Comparison of ENCODE assay signal across 8 mouse cellular contexts in genomic region chrX:134276275-134277160, GRCm38 (mm10). TPM values are rescaled to one million over a fixed set of nuclear protein-coding genes. Genes with fewer than 3 reads are reported as not detected.
A peak's percentile ranks its signal among the peaks of the same experiment; 100 is the strongest.
DNase-seq lines count a peak whose midpoint lies in the region; ATAC-seq and TF ChIP-seq lines count a peak whose summit lies in the region.

Gene Trmt2b (minus strand): TSS chrX:134276984.

- TF ChIP-seq EP300 in heart, postnatal 0 days (IDR thresholded peaks at IDR 0.05; ENCODE audit: low read depth), result no peak

- H3K9me3 ChIP-seq in forebrain, embryonic 11.5 days (ENCODE audit: control insufficient read depth, low read length), result no peaks in the 10 kb centered on the region
- no peaks in the 10 kb centered on the region for H3K9me3 ChIP-seq in heart, postnatal 0 days (replicated peaks; ENCODE audit: control insufficient read depth, low read length)
- no peaks in the 10 kb centered on the region for H3K9me3 ChIP-seq in lung, embryonic 14.5 days (ENCODE audit: low read depth, low read length)
- no peaks in the 10 kb centered on the region for H3K9me3 ChIP-seq in neural tube, embryonic 15.5 days (replicated peaks)

- no peak for TF ChIP-seq CTCF in heart, postnatal 0 days (IDR thresholded peaks at IDR 0.05; ENCODE audit: low read depth)
- no peak for TF ChIP-seq CTCF in lung, embryonic 14.5 days (IDR thresholded peaks at IDR 0.05; ENCODE audit: low read depth)

- H3K4me2 ChIP-seq in forebrain, embryonic 11.5 days (ENCODE audit: low read depth, low read length, severe bottlenecking), result peak within 1 kb of the TSS; percentile 40
- peak within 1 kb of the TSS; percentile 60 for H3K4me2 ChIP-seq in heart, postnatal 0 days (ENCODE audit: low read depth, low read length)
- H3K4me2 ChIP-seq in lung, embryonic 14.5 days, result peak within 1 kb of the TSS; percentile 57
- H3K4me2 ChIP-seq in neural tube, embryonic 15.5 days, result peak within 1 kb of the TSS; percentile 59

- H3K4me1 ChIP-seq in forebrain, embryonic 11.5 days (replicated peaks; ENCODE audit: control insufficient read depth, insufficient read depth, low read length), result no peaks in the 10 kb centered on the region
- no peaks in the 10 kb centered on the region for H3K4me1 ChIP-seq in heart, postnatal 0 days (ENCODE audit: control insufficient read depth, insufficient read depth)
- no peaks in the 10 kb centered on the region for H3K4me1 ChIP-seq in lung, embryonic 14.5 days (ENCODE audit: insufficient read depth)
- H3K4me1 ChIP-seq in neural tube, embryonic 15.5 days, result no peaks in the 10 kb centered on the region

- DNase-seq in ES-CJ7 (ENCODE audit: low read depth, low spot score), result peak; percentile 70
- DNase-seq in c-Kit-positive CD71-positive TER-119-negative erythroid progenitor cells, embryonic 14.5 days (ENCODE audit: low read depth), result peak; percentile 35
- DNase-seq in forebrain, embryonic 11.5 days (ENCODE audit: low spot score), result peak; percentile 72
- DNase-seq in heart, postnatal 0 days (ENCODE audit: low spot score), result peak; percentile 61
- peak; percentile 74 to 89 for DNase-seq in kidney, postnatal 25 days
- DNase-seq in lung, embryonic 14.5 days, result peak; percentile 77
- DNase-seq in thymus, adult 18-20 months, result peak; percentile 46 to 56

- H3K27ac ChIP-seq in forebrain, embryonic 11.5 days (ENCODE audit: low read depth, low read length), result no peak within 1 kb of the TSS
- peak within 1 kb of the TSS; percentile 93 for H3K27ac ChIP-seq in heart, postnatal 0 days (ENCODE audit: low read depth)
- H3K27ac ChIP-seq in lung, embryonic 14.5 days (ENCODE audit: low read depth), result peak within 1 kb of the TSS; percentile 80
- 0 out of 2 replicates have a peak within 1 kb of the TSS, but pooled peaks have one; percentile 1 for H3K27ac ChIP-seq in neural tube, embryonic 15.5 days (replicated peaks)

- ATAC-seq in forebrain, embryonic 11.5 days (replicated peaks; ENCODE audit: low FRiP score), result peak; percentile 88
- peak; percentile 92 for ATAC-seq in heart, postnatal 0 days (ENCODE audit: insufficient read depth, low read depth)
- ATAC-seq in lung, embryonic 14.5 days (ENCODE audit: insufficient read depth), result peak; percentile 95
- ATAC-seq in neural tube, embryonic 15.5 days (ENCODE audit: low FRiP score), result peak; percentile 82

- WGBS in forebrain, embryonic 11.5 days, result 17% methylated on average over 23 of the region's 26 CpGs
- WGBS in heart, postnatal 0 days, result 15% methylated on average over 24 of the region's 26 CpGs
- WGBS in lung, embryonic 14.5 days, result 14% methylated on average over 21 of the region's 26 CpGs
- 24% methylated on average over 19 of the region's 26 CpGs for WGBS in neural tube, embryonic 15.5 days

- no peaks in the 10 kb centered on the region; the same call in 1 of the 2 replicates for H3K27me3 ChIP-seq in forebrain, embryonic 11.5 days (ENCODE audit: control insufficient read depth, insufficient read depth, low read length)
- H3K27me3 ChIP-seq in heart, postnatal 0 days (ENCODE audit: control insufficient read depth, insufficient read depth, low read length), result no peaks in the 10 kb centered on the region
- H3K27me3 ChIP-seq in lung, embryonic 14.5 days (ENCODE audit: insufficient read depth, low read length), result no peaks in the 10 kb centered on the region
- no peaks in the 10 kb centered on the region for H3K27me3 ChIP-seq in neural tube, embryonic 15.5 days (replicated peaks)

- H3K9ac ChIP-seq in forebrain, embryonic 11.5 days (ENCODE audit: low read length), result peak within 1 kb of the TSS; percentile 29; the same call in 1 of the 2 replicates
- H3K9ac ChIP-seq in heart, postnatal 0 days (replicated peaks; ENCODE audit: low read depth, low read length), result peak within 1 kb of the TSS; percentile 53; the same call in 1 of the 2 replicates
- peak within 1 kb of the TSS; percentile 40 for H3K9ac ChIP-seq in lung, embryonic 14.5 days
- H3K9ac ChIP-seq in neural tube, embryonic 15.5 days (replicated peaks), result no peak within 1 kb of the TSS

- no peaks in the 10 kb centered on the region for H3K36me3 ChIP-seq in forebrain, embryonic 11.5 days (ENCODE audit: control insufficient read depth, insufficient read depth, low read length)
- H3K36me3 ChIP-seq in heart, postnatal 0 days (replicated peaks; ENCODE audit: control insufficient read depth, insufficient read depth, low read length), result no peaks in the 10 kb centered on the region
- H3K36me3 ChIP-seq in lung, embryonic 14.5 days (ENCODE audit: insufficient read depth), result no peaks in the 10 kb centered on the region
- no peaks in the 10 kb centered on the region for H3K36me3 ChIP-seq in neural tube, embryonic 15.5 days

- H3K4me3 ChIP-seq in forebrain, embryonic 11.5 days (ENCODE audit: low read depth, low read length), result peak within 1 kb of the TSS; percentile 34
- H3K4me3 ChIP-seq in heart, postnatal 0 days (ENCODE audit: low read depth, low read length), result peak within 1 kb of the TSS; percentile 52
- peak within 1 kb of the TSS; percentile 36 for H3K4me3 ChIP-seq in lung, embryonic 14.5 days (ENCODE audit: low read depth, low read length)
- peak within 1 kb of the TSS; percentile 40 for H3K4me3 ChIP-seq in neural tube, embryonic 15.5 days (replicated peaks)

RNA-seq across cellular contexts. Expression of gene Trmt2b, which starts in this region (rescaled TPM):
- 10.2 and 10.8 TPM in 2 replicates for polyA plus RNA-seq in forebrain, embryonic 11.5 days (2014; fragmentation: Nextera tagmentation; extraction: Ambion mirVana)
- 49.2 and 61.9 TPM in 2 replicates for total RNA-seq in heart, postnatal 0 days (2014; rRNA removed; ENCODE audit: low replicate concordance)
- 36.2 and 37.7 TPM in 2 replicates for polyA plus RNA-seq in heart, postnatal 0 days (2015; fragmentation: Nextera tagmentation; extraction: Ambion mirVana)
- polyA plus RNA-seq in lung, embryonic 14.5 days (2014; fragmentation: Nextera tagmentation; extraction: Ambion mirVana), result 16.7 and 18.0 TPM in 2 replicates
- 7.1 and 10.6 TPM in 2 replicates for polyA plus RNA-seq in neural tube, embryonic 15.5 days (2015; fragmentation: Nextera tagmentation; extraction: Ambion mirVana)
